Mouse (Mus musculus) heart, embryonic 14.5 days (tissue): ENCODE measurements at regions not wholly inside any gene's neighbourhood (a gene's known extent, or its start where the extent isn't known, plus 50 kb on each side); places are given as distances from the start of the nearest gene placed in this dataset.

Experiments
- ATAC-seq: fragments of 200-750 bp; cut with Nextera tagmentation; 2 replicates; pipeline ENCODE4 v1.8.0; 2017; ENCODE audit warnings: low read depth, moderate TSS enrichment; ENCODE audit not compliant: insufficient number of reproducible peaks, insufficient read depth, low FRiP score
- H3K27ac ChIP-seq, 2 experiments: fragments of 200-500 bp in 1 of 2; fragments of 300-500 bp in 1 of 2; sonication (generic) in 1 of 2; replicated peaks in 1 of 2; 2 replicates each; pipeline ENCODE4 v1.5.1; 2012 to 2014; ENCODE audit warnings: low read depth in 2 of 2, low read length in 2 of 2, control low read depth in 1 of 2, mild to moderate bottlenecking in 1 of 2, mixed read lengths in 1 of 2; ENCODE audit not compliant: control insufficient read depth in 1 of 2, insufficient read depth in 1 of 2
- H3K27me3 ChIP-seq: fragments of 300-500 bp; sonication (generic); 2 replicates; pipeline ENCODE4 v1.6.1; 2014; ENCODE audit warnings: mild to moderate bottlenecking, low read length, control low read depth; ENCODE audit not compliant: control insufficient read depth, insufficient read depth
- H3K36me3 ChIP-seq: fragments of 300-500 bp; sonication (generic); 2 replicates; pipeline ENCODE4 v1.6.1; 2014; ENCODE audit warnings: mild to moderate bottlenecking, control low read depth, low read length, mixed read lengths; ENCODE audit not compliant: control insufficient read depth, insufficient read depth
- H3K4me1 ChIP-seq, 2 experiments: fragments of 200-500 bp in 1 of 2; fragments of 300-500 bp in 1 of 2; sonication (generic) in 1 of 2; 2 replicates each; pipeline ENCODE4 v1.6.1; 2012 to 2014; ENCODE audit warnings: low read length in 2 of 2, control low read depth in 1 of 2, mixed read lengths in 1 of 2; ENCODE audit not compliant: control insufficient read depth in 2 of 2, insufficient read depth in 2 of 2
- H3K4me2 ChIP-seq: fragments of 300-500 bp; sonication (generic); 2 replicates; pipeline ENCODE4 v1.6.1; 2014; ENCODE audit warnings: mild to moderate bottlenecking, low read length
- H3K4me3 ChIP-seq, 2 experiments: fragments of 200-500 bp in 1 of 2; fragments of 300-500 bp in 1 of 2; sonication (generic) in 1 of 2; 2 replicates each; pipeline ENCODE4 v1.5.1; 2012 to 2014; ENCODE audit warnings: low read length in 2 of 2, mild to moderate bottlenecking in 2 of 2, control low read depth in 1 of 2, low read depth in 1 of 2, moderate library complexity in 1 of 2; ENCODE audit not compliant: control insufficient read depth in 1 of 2, insufficient read depth in 1 of 2
- H3K9ac ChIP-seq: fragments of 300-500 bp; sonication (generic); 2 replicates; pipeline ENCODE4 v1.6.1; 2014; ENCODE audit warnings: mild to moderate bottlenecking, low read length
- H3K9me3 ChIP-seq: fragments of 300-500 bp; sonication (generic); 2 replicates; pipeline ENCODE4 v1.6.1; 2016; ENCODE audit warnings: low read length, control low read depth; ENCODE audit not compliant: control insufficient read depth
- WGBS: fragments of 180-500 bp; shearing (Covaris S2); extraction: QIAGEN DNeasy Blood & Tissue Kit; methylation state at CpG from one replicate; pipeline ENCODE4 v1.1.7; 2014; 5-methylcytosine and 5-hydroxymethylcytosine counted together

GRCm38 (mm10) chr3:105375820-105376219 is 76.3 kb upstream of the Kcnd3 start:
- Histone ChIP-seq H3K4me1 (peaks cover 19 to 22% of the 10 kb centered on the region in 2 experiments), H3K9ac (peak overlapping the region; percentile 73)
- WGBS: 23% methylated on average over 7 of the region's 7 CpGs

GRCm38 (mm10) chr3:105376346-105376745 is 75.8 kb upstream of the Kcnd3 start:
- Histone ChIP-seq H3K27me3 (no peaks in the 10 kb centered on the region), H3K4me2 (peak overlapping the region; percentile 69), H3K9me3 (no peaks in the 10 kb centered on the region), H3K9ac (peak overlapping the region; percentile 73), H3K27ac (peak overlapping the region; percentile 52 to 94), H3K4me3 (no peak overlapping the region), H3K4me1 (peaks cover 19 to 22% of the 10 kb centered on the region in 2 experiments), H3K36me3 (no peaks in the 10 kb centered on the region)
- WGBS: 49% methylated on average over 5 of the region's 5 CpGs
- no peak for ATAC-seq

More at GRCm38 (mm10) chr3:105375820-105376219, 76.3 kb upstream of the Kcnd3 start:
- Histone ChIP-seq H3K36me3 (no peaks in the 10 kb centered on the region), H3K27me3 (no peaks in the 10 kb centered on the region), H3K27ac (peak overlapping the region; percentile 86 to 94), H3K4me2 (peak overlapping the region; percentile 69), H3K9me3 (no peaks in the 10 kb centered on the region), H3K4me3 (peak overlapping the region; percentile 28 to 33)
- no peak; the same call in 1 of the 2 replicates for ATAC-seq

- H3K4me2 ChIP-seq: no peak overlapping the region
- no peak overlapping the region for H3K4me3 ChIP-seq
- H3K4me1 ChIP-seq: peaks cover 9 to 10% of the 10 kb centered on the region in 2 experiments
- H3K9ac ChIP-seq: no peak overlapping the region
- no peak for ATAC-seq
- no peaks in the 10 kb centered on the region for H3K27me3 ChIP-seq
- WGBS: 86% methylated on average over 4 of the region's 4 CpGs
- no peak overlapping the region for H3K27ac ChIP-seq
- H3K36me3 ChIP-seq: no peaks in the 10 kb centered on the region
- H3K9me3 ChIP-seq: no peaks in the 10 kb centered on the region
Observed at GRCm38 (mm10) chr3:105380818-105381217, 71.3 kb upstream of the Kcnd3 start.

- H3K27ac ChIP-seq: peak overlapping the region; percentile 12 to 18; a peak in 2 of 4 replicates
- ATAC-seq: no peak
- 30% methylated on average over 8 of the region's 8 CpGs for WGBS
- no peaks in the 10 kb centered on the region for H3K36me3 ChIP-seq
- no peak overlapping the region for H3K9ac ChIP-seq
- H3K27me3 ChIP-seq: no peaks in the 10 kb centered on the region
- no peaks in the 10 kb centered on the region for H3K9me3 ChIP-seq
- H3K4me3 ChIP-seq: no peak overlapping the region
- peaks cover 5 to 7% of the 10 kb centered on the region in 2 experiments; a peak in 3 of 4 replicates for H3K4me1 ChIP-seq
- no peak overlapping the region for H3K4me2 ChIP-seq
Observed at GRCm38 (mm10) chr3:105392611-105393514, 59.3 kb upstream of the Kcnd3 start.
